Mouse (Mus musculus): ENCODE measurements around the gene Ccdc144b.
A peak's percentile ranks its signal among the peaks of the same experiment; 100 is the strongest.

GRCm38 (mm10) chr3:35973551-35973950 is 79.8 kb downstream of the Ccdc144b start:
- TF ChIP-seq CTCF (IDR thresholded peaks at IDR 0.05; ENCODE audit: control insufficient read depth, insufficient read depth, insufficient read length) = peak; percentile 33
- no peak for TF ChIP-seq USF1 (IDR thresholded peaks at IDR 0.05; ENCODE audit: low read depth)
- TF ChIP-seq MYOD1 (IDR thresholded peaks at IDR 0.05; ENCODE audit: control insufficient read depth, insufficient read length, low read depth) = no peak
- TF ChIP-seq MAX (IDR thresholded peaks at IDR 0.05) = no peak
